Mouse (Mus musculus) forebrain, embryonic 16.5 days (tissue): ENCODE measurements around the gene Tnfaip6. TPM values are rescaled to one million over a fixed set of nuclear protein-coding genes. Genes with fewer than 3 reads are reported as not detected.

Experiments
- ATAC-seq: fragments of 200-750 bp; cut with Nextera tagmentation; 2 replicates; pipeline ENCODE4 v1.8.0; 2017; ENCODE audit warnings: mild to moderate bottlenecking, moderate library complexity
- H3K27ac ChIP-seq: fragments of 300-500 bp; sonication (generic); 2 replicates; pipeline ENCODE4 v1.5.1; 2014; ENCODE audit warnings: low read length, control low read depth
- H3K27me3 ChIP-seq: fragments of 300-500 bp; sonication (generic); replicated peaks from 2 replicates; pipeline ENCODE4 v1.6.1; 2014; ENCODE audit warnings: low read length; ENCODE audit not compliant: control insufficient read depth, insufficient read depth
- H3K36me3 ChIP-seq: fragments of 300-500 bp; sonication (generic); 2 replicates; pipeline ENCODE4 v1.6.1; 2014; ENCODE audit not compliant: control insufficient read depth, insufficient read depth
- H3K4me1 ChIP-seq: fragments of 300-500 bp; sonication (generic); replicated peaks from 2 replicates; pipeline ENCODE4 v1.6.1; 2014; ENCODE audit warnings: low read length; ENCODE audit not compliant: control insufficient read depth, insufficient read depth
- H3K4me2 ChIP-seq: fragments of 300-500 bp; sonication (generic); 2 replicates; pipeline ENCODE4 v1.6.1; 2014; ENCODE audit warnings: mild to moderate bottlenecking, low read length, control low read depth
- H3K4me3 ChIP-seq: fragments of 300-500 bp; sonication (generic); replicated peaks from 2 replicates; pipeline ENCODE4 v1.5.1; 2014; ENCODE audit warnings: mild to moderate bottlenecking, low read length, control low read depth
- H3K9ac ChIP-seq: fragments of 300-500 bp; sonication (generic); replicated peaks from 2 replicates; pipeline ENCODE4 v1.6.1; 2014; ENCODE audit warnings: low read depth, low read length, control low read depth
- H3K9me3 ChIP-seq: fragments of 300-500 bp; sonication (generic); 2 replicates; pipeline ENCODE4 v1.6.1; 2016; ENCODE audit warnings: low read length; ENCODE audit not compliant: control insufficient read depth
- WGBS: fragments of 180-500 bp; shearing (Covaris S2); extraction: QIAGEN DNeasy Blood & Tissue Kit; methylation state at CpG from one replicate; pipeline ENCODE4 v1.1.7; 2014; 5-methylcytosine and 5-hydroxymethylcytosine counted together
- polyA plus RNA-seq: library from polyadenylated mRNA; unstranded; fragments of >200 nt; fragmentation: Nextera tagmentation; extraction: Ambion mirVana; gene quantifications from 2 replicates; pipeline ENCODE4 v1.2.1, GENCODE M21; 2015

The Tnfaip6 gene
- polyA plus RNA-seq, 1 experiment from 2014 or later = 4.6 TPM

DNA sequence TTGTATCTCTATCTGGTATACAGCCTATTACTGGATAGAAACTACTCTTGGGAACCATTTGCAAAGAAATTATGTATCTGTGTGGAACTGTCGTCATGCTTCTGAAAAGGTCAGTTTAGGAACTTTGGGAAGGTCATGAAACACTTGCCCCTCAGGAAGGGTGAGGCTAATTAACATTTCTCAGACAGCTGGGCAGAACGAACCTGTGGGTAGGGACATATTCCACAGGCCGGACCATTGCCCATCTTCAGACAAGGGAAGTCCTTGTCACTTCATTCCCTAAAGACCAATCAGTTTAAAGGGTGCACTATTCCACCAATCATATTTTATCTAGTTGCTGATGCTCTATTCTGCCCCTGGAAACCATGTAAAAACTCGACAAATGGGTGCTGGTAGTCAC lies 10.7 kb upstream of the Tnfaip6 start:
- no peak overlapping the region for H3K9ac ChIP-seq
- no peaks in the 10 kb centered on the region for H3K36me3 ChIP-seq
- H3K4me1 ChIP-seq = no peaks in the 10 kb centered on the region
- WGBS = 70% methylated on average over 4 of the region's 4 CpGs
- H3K4me2 ChIP-seq = no peak overlapping the region
- no peaks in the 10 kb centered on the region for H3K9me3 ChIP-seq
- no peak overlapping the region for H3K4me3 ChIP-seq
- ATAC-seq = no peak
- no peak overlapping the region for H3K27ac ChIP-seq
- H3K27me3 ChIP-seq = no peaks in the 10 kb centered on the region

DNA sequence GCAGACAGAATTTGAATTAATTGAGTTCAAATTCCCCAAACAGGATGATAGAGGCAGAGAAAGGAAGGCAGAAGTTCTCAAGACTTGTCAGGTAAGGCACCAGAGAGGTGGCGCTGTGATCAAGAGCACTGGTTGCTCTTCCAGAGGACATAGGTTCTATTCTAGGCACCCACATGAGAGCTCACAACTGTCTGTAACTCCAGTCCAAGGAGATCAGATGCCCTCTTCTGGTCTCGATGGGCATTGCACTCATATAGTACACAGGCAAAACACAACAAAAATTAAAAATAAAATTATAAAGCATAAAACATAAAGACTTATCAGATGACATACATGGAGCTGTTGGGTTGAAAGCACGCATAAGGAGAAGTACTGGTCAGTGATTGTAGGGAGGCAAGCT lies 8.4 kb upstream of the Tnfaip6 start:
- H3K9me3 ChIP-seq = no peaks in the 10 kb centered on the region

DNA sequence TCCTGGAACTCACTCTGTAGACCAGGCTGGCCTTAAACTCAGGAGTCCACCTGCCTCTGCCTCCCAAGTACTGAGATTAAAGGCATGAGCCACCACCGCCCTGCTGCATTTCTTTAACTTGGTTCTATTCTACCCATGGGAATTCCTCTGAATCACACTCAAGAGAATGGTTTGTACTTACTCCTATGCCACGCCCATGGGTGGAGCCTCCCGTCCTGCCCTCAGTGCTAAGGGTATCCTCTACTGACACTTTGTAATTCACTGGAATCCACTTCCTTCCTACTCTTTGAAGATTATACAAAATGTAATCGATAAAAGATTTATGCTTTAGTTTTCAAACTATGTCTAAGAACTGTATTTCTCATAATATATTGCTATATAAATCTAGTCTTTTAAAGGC lies 6.3 kb upstream of the Tnfaip6 start:
- Histone ChIP-seq H3K4me3 (no peak overlapping the region), H3K9me3 (no peaks in the 10 kb centered on the region), H3K36me3 (no peaks in the 10 kb centered on the region), H3K9ac (no peak overlapping the region), H3K27me3 (no peaks in the 10 kb centered on the region), H3K27ac (no peak overlapping the region), H3K4me1 (no peaks in the 10 kb centered on the region), H3K4me2 (no peak overlapping the region)
- ATAC-seq = no peak
- 91% methylated on average over 4 of the region's 4 CpGs for WGBS

More for the DNA sequence above, 8.4 kb upstream of the Tnfaip6 start:
- no peak overlapping the region for H3K27ac ChIP-seq
- no peak overlapping the region for H3K9ac ChIP-seq
- H3K4me3 ChIP-seq = no peak overlapping the region
- H3K27me3 ChIP-seq = no peaks in the 10 kb centered on the region
- H3K36me3 ChIP-seq = no peaks in the 10 kb centered on the region
- no peak for ATAC-seq
- H3K4me2 ChIP-seq = no peak overlapping the region
- H3K4me1 ChIP-seq = no peaks in the 10 kb centered on the region
- 91% methylated on average over 3 of the region's 3 CpGs for WGBS

DNA sequence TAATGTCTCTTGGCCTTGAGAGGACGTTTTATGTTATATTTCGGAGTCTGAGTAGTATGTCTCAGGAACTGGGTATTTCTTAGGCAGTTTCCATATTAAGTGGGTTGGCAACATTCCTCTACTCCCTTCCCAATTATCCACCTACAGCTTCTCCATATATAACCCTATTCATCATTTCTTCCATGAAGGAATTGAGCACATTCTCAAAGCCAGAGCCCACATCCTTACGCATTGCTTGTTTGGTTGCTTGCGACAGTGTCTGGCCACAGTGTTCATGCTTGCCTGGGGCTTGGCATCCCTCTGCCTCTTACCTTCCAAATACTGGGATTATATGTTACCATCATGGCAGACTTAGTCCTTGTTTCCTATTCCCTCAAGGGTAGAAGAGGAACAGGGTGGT lies 3.2 kb upstream of the Tnfaip6 start:
- ATAC-seq = no peak
- 87% methylated on average over 4 of the region's 4 CpGs for WGBS
- Histone ChIP-seq H3K9ac (no peak overlapping the region), H3K36me3 (no peaks in the 10 kb centered on the region), H3K27me3 (no peaks in the 10 kb centered on the region), H3K4me1 (peaks cover 10% of the 10 kb centered on the region; the same call in 1 of the 2 replicates), H3K27ac (no peak overlapping the region), H3K4me2 (no peak overlapping the region), H3K4me3 (no peak overlapping the region), H3K9me3 (no peaks in the 10 kb centered on the region)

DNA sequence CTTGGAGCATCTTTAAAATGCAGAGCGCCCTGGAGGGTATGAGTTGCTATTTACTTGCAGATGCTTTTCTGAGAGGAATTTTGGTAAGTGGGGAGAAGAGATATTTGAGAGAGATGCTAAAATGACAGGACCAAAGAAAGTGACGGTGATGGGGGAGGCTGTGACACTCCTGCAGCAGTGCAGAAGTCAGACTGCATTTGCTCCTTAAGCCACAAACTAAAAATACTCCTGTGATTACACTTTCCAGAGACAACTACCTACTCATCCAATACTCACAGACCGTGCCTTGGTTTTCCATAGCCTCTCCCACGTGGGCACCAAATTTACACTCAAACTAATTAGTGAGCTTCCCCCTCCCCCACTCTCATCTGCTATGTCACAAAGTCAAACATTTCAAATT lies 2.7 kb upstream of the Tnfaip6 start:
- H3K27ac ChIP-seq = no peak overlapping the region
- no peaks in the 10 kb centered on the region for H3K36me3 ChIP-seq
- no peaks in the 10 kb centered on the region for H3K9me3 ChIP-seq
- peaks cover 10% of the 10 kb centered on the region; the same call in 1 of the 2 replicates for H3K4me1 ChIP-seq
- H3K9ac ChIP-seq = no peak overlapping the region
- no peak overlapping the region for H3K4me3 ChIP-seq
- no peak overlapping the region for H3K4me2 ChIP-seq
- H3K27me3 ChIP-seq = no peaks in the 10 kb centered on the region
- no peak for ATAC-seq
- 75% methylated on average over 4 of the region's 4 CpGs for WGBS

DNA sequence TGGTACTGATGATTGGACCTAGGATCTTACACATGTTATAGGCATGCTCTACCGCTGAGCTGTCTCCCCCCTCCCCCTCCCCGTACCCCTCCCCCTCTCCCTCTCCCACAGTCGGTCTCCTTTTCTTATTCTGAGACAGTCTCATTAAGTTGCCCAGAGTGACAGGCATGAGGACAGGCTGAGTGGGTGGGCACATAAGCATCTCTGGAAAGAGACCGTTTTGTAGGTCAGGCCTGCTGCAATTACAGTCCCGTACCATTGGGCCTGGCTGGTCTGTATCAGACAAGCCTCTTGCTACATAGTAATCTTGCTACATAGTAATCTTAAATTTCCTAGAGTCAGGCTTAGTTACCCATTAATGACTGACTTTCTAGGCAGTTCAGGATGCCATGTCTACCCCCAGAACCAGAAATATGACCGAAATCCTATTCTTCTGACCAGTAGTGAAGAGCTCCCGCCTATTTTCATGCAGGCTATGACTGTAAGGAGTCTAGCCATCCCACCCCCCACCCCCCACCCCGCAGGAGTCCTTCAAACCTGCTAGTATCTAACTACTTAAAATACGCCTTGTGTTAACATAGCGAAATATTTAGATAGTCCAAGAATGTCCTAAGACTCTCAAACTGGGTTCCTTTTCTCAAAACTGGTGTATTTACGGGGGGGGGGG lies 747 bp upstream of the Tnfaip6 start:
- Histone ChIP-seq H3K9me3 (no peaks in the 10 kb centered on the region), H3K36me3 (no peaks in the 10 kb centered on the region), H3K4me3 (no peak overlapping the region), H3K9ac (no peak overlapping the region), H3K4me1 (peaks cover 10% of the 10 kb centered on the region; the same call in 1 of the 2 replicates), H3K4me2 (peak overlapping the region; percentile 66), H3K27ac (no peak overlapping the region), H3K27me3 (no peaks in the 10 kb centered on the region)
- 37% methylated on average over 10 of the region's 11 CpGs for WGBS
- peak; percentile 64 for ATAC-seq

DNA sequence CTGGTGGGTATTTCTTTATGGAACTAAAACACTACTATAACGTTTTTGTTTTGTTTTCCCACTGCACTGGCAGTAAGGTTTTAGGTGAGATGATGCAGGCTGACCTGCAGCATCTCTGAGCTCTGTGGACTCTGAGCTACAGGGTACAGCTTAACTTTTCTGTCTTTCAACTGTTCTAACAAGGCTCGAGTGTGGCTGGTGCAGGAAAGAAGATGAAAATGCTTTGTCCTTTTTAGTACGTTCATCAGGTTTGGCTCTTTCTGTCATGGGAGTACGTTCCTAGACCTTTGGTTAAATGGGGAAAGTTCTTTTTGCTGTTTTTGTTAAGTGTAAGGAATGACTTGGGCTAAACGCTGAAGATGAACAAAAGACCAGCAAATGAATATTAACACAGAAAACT lies 749 bp downstream of the Tnfaip6 start:
- Histone ChIP-seq H3K4me2 (peak overlapping the region; percentile 66), H3K27me3 (no peaks in the 10 kb centered on the region), H3K27ac (no peak overlapping the region), H3K36me3 (no peaks in the 10 kb centered on the region), H3K4me3 (peak overlapping the region; percentile 23), H3K4me1 (peaks cover 10% of the 10 kb centered on the region; the same call in 1 of the 2 replicates), H3K9me3 (no peaks in the 10 kb centered on the region), H3K9ac (no peak overlapping the region)
- ATAC-seq = no peak
- 22% methylated on average over 5 of the region's 5 CpGs for WGBS

DNA sequence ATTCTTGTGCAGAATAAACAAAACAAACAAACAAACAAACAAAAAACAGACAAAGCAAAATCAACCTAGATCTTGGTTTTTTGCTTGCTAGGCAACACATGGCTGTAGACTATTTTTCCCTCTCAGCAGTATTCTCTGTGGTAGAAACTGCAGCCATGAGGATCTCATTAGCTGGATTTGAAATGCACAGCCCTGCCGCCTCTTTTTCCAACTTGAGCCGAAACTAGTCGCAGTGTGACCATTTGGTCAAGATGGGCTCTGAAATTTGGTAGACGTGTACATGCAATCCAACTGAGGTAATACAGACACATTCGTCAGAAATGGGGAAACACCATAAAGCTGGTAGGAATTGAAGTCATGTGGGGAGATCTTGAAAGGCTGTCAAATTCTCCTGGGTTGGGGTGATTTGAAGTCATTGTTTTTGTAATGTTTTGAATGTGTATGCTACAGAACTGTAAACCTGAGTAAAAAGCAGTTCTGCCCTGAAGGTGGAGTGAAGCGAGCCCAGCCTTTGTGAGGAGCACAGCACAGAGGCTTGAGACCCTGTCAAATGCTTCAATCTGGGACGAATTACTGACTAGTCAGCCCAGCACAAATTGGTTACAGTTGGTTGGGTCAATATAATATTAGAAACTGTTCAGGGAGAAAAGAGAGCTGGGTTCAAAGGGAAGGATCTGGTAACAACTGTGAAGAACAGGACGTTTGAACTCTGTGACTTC lies 1.4 kb downstream of the Tnfaip6 start:
- H3K4me2 ChIP-seq = peak overlapping the region; percentile 35
- no peak overlapping the region for H3K27ac ChIP-seq
- H3K9me3 ChIP-seq = no peaks in the 10 kb centered on the region
- peak overlapping the region; percentile 14 for H3K4me3 ChIP-seq
- H3K9ac ChIP-seq = no peak overlapping the region
- no peaks in the 10 kb centered on the region for H3K36me3 ChIP-seq
- no peaks in the 10 kb centered on the region for H3K27me3 ChIP-seq
- WGBS = 21% methylated on average over 8 of the region's 8 CpGs
- 0 out of 2 replicates have a peak, but pooled peaks have one; percentile 37 for ATAC-seq
- peaks cover 10% of the 10 kb centered on the region; the same call in 1 of the 2 replicates for H3K4me1 ChIP-seq

DNA sequence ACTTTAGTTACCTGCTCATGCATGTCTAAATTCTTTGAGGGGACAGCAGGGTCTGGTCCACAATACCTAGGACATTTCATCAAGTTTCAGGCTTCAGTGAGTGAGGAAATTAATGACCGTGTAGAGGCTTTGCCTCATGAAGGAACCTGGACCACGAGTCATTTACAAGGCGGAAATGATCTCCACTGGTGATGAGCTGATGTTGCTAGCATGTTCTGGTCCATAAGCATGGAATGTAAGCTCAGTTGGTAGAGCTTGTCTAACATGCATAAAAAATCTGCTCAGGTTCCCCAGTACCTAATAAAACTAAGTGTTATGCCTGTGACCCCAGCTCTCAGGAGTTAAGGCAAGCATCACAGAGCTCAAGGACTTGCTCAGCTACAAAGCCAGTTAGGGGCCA lies 4.3 kb downstream of the Tnfaip6 start:
- H3K27me3 ChIP-seq = no peaks in the 10 kb centered on the region
- H3K27ac ChIP-seq = no peak overlapping the region
- no peaks in the 10 kb centered on the region for H3K36me3 ChIP-seq
- no peak overlapping the region for H3K9ac ChIP-seq
- no peak overlapping the region for H3K4me2 ChIP-seq
- no peak for ATAC-seq
- H3K4me1 ChIP-seq = peaks cover 9% of the 10 kb centered on the region; the same call in 1 of the 2 replicates
- 86% methylated on average over 3 of the region's 3 CpGs for WGBS
- H3K9me3 ChIP-seq = no peaks in the 10 kb centered on the region
- H3K4me3 ChIP-seq = no peak overlapping the region
